Mouse (Mus musculus): ENCODE results near the gene Grin1. TPM values are rescaled to one million over a fixed set of nuclear protein-coding genes. Genes with fewer than 3 reads are reported as not detected.
A peak's percentile ranks its signal among the peaks of the same experiment; 100 is the strongest.

Grin1 gene
- polyA plus RNA-seq, 1 experiment from 2014 or later: 1.3 TPM

DNA sequence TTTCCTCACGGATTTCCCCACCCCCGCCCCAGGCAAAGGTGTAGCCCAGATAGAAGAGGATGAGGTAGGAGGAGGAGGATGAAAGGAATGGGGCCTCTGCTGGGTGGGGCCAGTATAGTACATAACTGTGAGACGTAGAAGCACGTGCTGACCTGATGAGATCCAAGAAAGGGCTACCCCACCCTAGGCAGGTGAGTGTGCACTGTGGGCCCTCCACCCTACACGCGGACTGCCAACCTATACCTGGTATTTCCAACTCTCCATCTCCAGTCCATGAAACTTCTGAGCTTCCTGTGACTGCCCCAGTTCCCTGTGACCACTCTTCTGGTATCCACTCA lies 77.6 kb downstream of the Grin1 start:
- DNase-seq (ENCODE audit: low spot score) (peak; percentile 66), ATAC-seq (ENCODE audit: low FRiP score, low TSS enrichment) (peak; percentile 54)
- H3K9me3 ChIP-seq (ENCODE audit: control insufficient read depth, low read length): no peaks in the 10 kb centered on the region
- H3K4me3 ChIP-seq (ENCODE audit: low read depth, low read length): peak overlapping the region; percentile 45; the same call in 1 of the 2 replicates
- TF ChIP-seq CTCF (IDR thresholded peaks at IDR 0.05; ENCODE audit: low read depth): no peak
- peak overlapping the region; percentile 78 for H3K4me2 ChIP-seq (replicated peaks; ENCODE audit: low read depth)
- 15% methylated on average over 6 of the region's 6 CpGs for WGBS
- H3K27me3 ChIP-seq (ENCODE audit: control insufficient read depth, insufficient read depth, low read length): no peaks in the 10 kb centered on the region
- H3K27ac ChIP-seq (replicated peaks): peak overlapping the region; percentile 91
- H3K36me3 ChIP-seq (ENCODE audit: control insufficient read depth, insufficient read depth, low read length): peaks cover 2% of the 10 kb centered on the region; the same call in 1 of the 2 replicates
- H3K4me1 ChIP-seq (replicated peaks; ENCODE audit: control insufficient read depth, insufficient read depth): peaks cover 7% of the 10 kb centered on the region; the same call in 1 of the 2 replicates
- peak overlapping the region; percentile 69; the same call in 1 of the 2 replicates for H3K9ac ChIP-seq (ENCODE audit: low read length)

Other genes starting within 250 kb of the Grin1 start
- 3.3 TPM in 2 replicates for gene Entpd8, start 238.9 kb downstream of the Grin1 start, polyA plus RNA-seq (2015; fragmentation: Nextera tagmentation; extraction: Ambion mirVana)
- 4.0 and 4.4 TPM in 2 replicates for gene Noxa1, start 224.0 kb downstream of the Grin1 start, polyA plus RNA-seq (2015; fragmentation: Nextera tagmentation; extraction: Ambion mirVana)
- gene Nrarp, start 138.4 kb downstream of the Grin1 start, polyA plus RNA-seq (2015; fragmentation: Nextera tagmentation; extraction: Ambion mirVana): 25.3 and 25.6 TPM in 2 replicates
- 13.1 and 13.7 TPM in 2 replicates for gene Tor4a, start 122.3 kb downstream of the Grin1 start, polyA plus RNA-seq (2015; fragmentation: Nextera tagmentation; extraction: Ambion mirVana)
- gene Nelfb, start 107.7 kb downstream of the Grin1 start, polyA plus RNA-seq (2015; fragmentation: Nextera tagmentation; extraction: Ambion mirVana): 58.6 and 59.1 TPM in 2 replicates
- gene Stpg3, start 104.5 kb downstream of the Grin1 start, polyA plus RNA-seq (2015; fragmentation: Nextera tagmentation; extraction: Ambion mirVana): not detected in 2 replicates
- 0.92 TPM in 1 of 2 replicates, not detected in the other for gene Fam166a, start 100.4 kb downstream of the Grin1 start, polyA plus RNA-seq (2015; fragmentation: Nextera tagmentation; extraction: Ambion mirVana)
- 475 and 486 TPM in 2 replicates for gene Tubb4b, start 94.5 kb downstream of the Grin1 start, polyA plus RNA-seq (2015; fragmentation: Nextera tagmentation; extraction: Ambion mirVana)
- 0.10 and 0.12 TPM in 2 replicates for gene Slc34a3, start 84.8 kb downstream of the Grin1 start, polyA plus RNA-seq (2015; fragmentation: Nextera tagmentation; extraction: Ambion mirVana)
- gene Rnf224, start 82.4 kb downstream of the Grin1 start, polyA plus RNA-seq (2015; fragmentation: Nextera tagmentation; extraction: Ambion mirVana): 0.51 and 0.91 TPM in 2 replicates
- 26.8 and 31.7 TPM in 2 replicates for gene Rnf208, start 76.9 kb downstream of the Grin1 start, polyA plus RNA-seq (2015; fragmentation: Nextera tagmentation; extraction: Ambion mirVana)
- gene Cysrt1, start 76.7 kb downstream of the Grin1 start, polyA plus RNA-seq (2015; fragmentation: Nextera tagmentation; extraction: Ambion mirVana): 326 and 355 TPM in 2 replicates
- gene AL732309.1, start 72.3 kb downstream of the Grin1 start, polyA plus RNA-seq (2015; fragmentation: Nextera tagmentation; extraction: Ambion mirVana): 12.8 and 16.6 TPM in 2 replicates
- 38.2 and 39.7 TPM in 2 replicates for gene Tmem203, start 63.7 kb downstream of the Grin1 start, polyA plus RNA-seq (2015; fragmentation: Nextera tagmentation; extraction: Ambion mirVana)
- gene Tprn, start 56.6 kb downstream of the Grin1 start, polyA plus RNA-seq (2015; fragmentation: Nextera tagmentation; extraction: Ambion mirVana): 17.4 and 20.3 TPM in 2 replicates
- gene Ssna1, start 46.7 kb downstream of the Grin1 start, polyA plus RNA-seq (2015; fragmentation: Nextera tagmentation; extraction: Ambion mirVana): 149 and 162 TPM in 2 replicates
- 57.5 and 59.6 TPM in 2 replicates for gene Anapc2, start 46.7 kb downstream of the Grin1 start, polyA plus RNA-seq (2015; fragmentation: Nextera tagmentation; extraction: Ambion mirVana)
- gene Tmem210, start 31.0 kb downstream of the Grin1 start, polyA plus RNA-seq (2015; fragmentation: Nextera tagmentation; extraction: Ambion mirVana): not detected in 2 replicates
- 34.9 and 42.1 TPM in 2 replicates for gene Lrrc26, start 29.3 kb downstream of the Grin1 start, polyA plus RNA-seq (2015; fragmentation: Nextera tagmentation; extraction: Ambion mirVana)
- gene Man1b1, start 13.2 kb upstream of the Grin1 start, polyA plus RNA-seq (2015; fragmentation: Nextera tagmentation; extraction: Ambion mirVana): 29.2 and 29.9 TPM in 2 replicates
- 9.5 and 9.9 TPM in 2 replicates for gene Dpp7, start 37.2 kb upstream of the Grin1 start, polyA plus RNA-seq (2015; fragmentation: Nextera tagmentation; extraction: Ambion mirVana)
- 33.2 and 36.9 TPM in 2 replicates for gene Uap1l1, start 46.5 kb upstream of the Grin1 start, polyA plus RNA-seq (2015; fragmentation: Nextera tagmentation; extraction: Ambion mirVana)
- gene Sapcd2, start 53.1 kb upstream of the Grin1 start, polyA plus RNA-seq (2015; fragmentation: Nextera tagmentation; extraction: Ambion mirVana): 14.1 and 16.6 TPM in 2 replicates
- 21.2 and 23.3 TPM in 2 replicates for gene Entpd2, start 76.7 kb upstream of the Grin1 start, polyA plus RNA-seq (2015; fragmentation: Nextera tagmentation; extraction: Ambion mirVana)
- gene Npdc1, start 80.2 kb upstream of the Grin1 start, polyA plus RNA-seq (2015; fragmentation: Nextera tagmentation; extraction: Ambion mirVana): 52.8 and 53.0 TPM in 2 replicates
- gene Fut7, start 104.1 kb upstream of the Grin1 start, polyA plus RNA-seq (2015; fragmentation: Nextera tagmentation; extraction: Ambion mirVana): 0.12 TPM in 1 of 2 replicates, not detected in the other
- 1.7 and 2.6 TPM in 2 replicates for gene Abca2, start 109.5 kb upstream of the Grin1 start, polyA plus RNA-seq (2015; fragmentation: Nextera tagmentation; extraction: Ambion mirVana)
- gene Clic3, start 137.7 kb upstream of the Grin1 start, polyA plus RNA-seq (2015; fragmentation: Nextera tagmentation; extraction: Ambion mirVana): 246 and 272 TPM in 2 replicates
- 51.7 and 59.7 TPM in 2 replicates for gene Paxx, start 141.9 kb upstream of the Grin1 start, polyA plus RNA-seq (2015; fragmentation: Nextera tagmentation; extraction: Ambion mirVana)
- 4.7 and 5.2 TPM in 2 replicates for gene Ptgds, start 150.9 kb upstream of the Grin1 start, polyA plus RNA-seq (2015; fragmentation: Nextera tagmentation; extraction: Ambion mirVana)
- not detected in 2 replicates for gene Lcn12, start 174.7 kb upstream of the Grin1 start, polyA plus RNA-seq (2015; fragmentation: Nextera tagmentation; extraction: Ambion mirVana)
- 39.3 and 47.5 TPM in 2 replicates for gene Fbxw5, start 181.6 kb upstream of the Grin1 start, polyA plus RNA-seq (2015; fragmentation: Nextera tagmentation; extraction: Ambion mirVana)
- 2.8 and 3.8 TPM in 2 replicates for gene C8g, start 182.5 kb upstream of the Grin1 start, polyA plus RNA-seq (2015; fragmentation: Nextera tagmentation; extraction: Ambion mirVana)
- gene Traf2, start 227.8 kb upstream of the Grin1 start, polyA plus RNA-seq (2015; fragmentation: Nextera tagmentation; extraction: Ambion mirVana): 15.9 and 16.0 TPM in 2 replicates
- gene Edf1, start 238.7 kb upstream of the Grin1 start, polyA plus RNA-seq (2015; fragmentation: Nextera tagmentation; extraction: Ambion mirVana): 351 and 372 TPM in 2 replicates

Measured in stomach, postnatal 0 days (tissue).